Mouse (Mus musculus): Measurements from ENCODE around the gene Mitd1. TPM values are rescaled to one million over a fixed set of nuclear protein-coding genes. Genes with fewer than 3 reads are reported as not detected.

Gene Mitd1
- total RNA-seq (2021): 10 to 100 TPM; 11.9 to 13.7 TPM
- long read RNA-seq, transcript Mitd1-201 (7 exons, 1,231 nt): major isoform, 7 of 12 reads
- long read RNA-seq, partial matches to known transcripts: 2 of 12 reads
- long read RNA-seq, other reads (novel, unspliced or antisense): 3 of 12 reads

DNA sequence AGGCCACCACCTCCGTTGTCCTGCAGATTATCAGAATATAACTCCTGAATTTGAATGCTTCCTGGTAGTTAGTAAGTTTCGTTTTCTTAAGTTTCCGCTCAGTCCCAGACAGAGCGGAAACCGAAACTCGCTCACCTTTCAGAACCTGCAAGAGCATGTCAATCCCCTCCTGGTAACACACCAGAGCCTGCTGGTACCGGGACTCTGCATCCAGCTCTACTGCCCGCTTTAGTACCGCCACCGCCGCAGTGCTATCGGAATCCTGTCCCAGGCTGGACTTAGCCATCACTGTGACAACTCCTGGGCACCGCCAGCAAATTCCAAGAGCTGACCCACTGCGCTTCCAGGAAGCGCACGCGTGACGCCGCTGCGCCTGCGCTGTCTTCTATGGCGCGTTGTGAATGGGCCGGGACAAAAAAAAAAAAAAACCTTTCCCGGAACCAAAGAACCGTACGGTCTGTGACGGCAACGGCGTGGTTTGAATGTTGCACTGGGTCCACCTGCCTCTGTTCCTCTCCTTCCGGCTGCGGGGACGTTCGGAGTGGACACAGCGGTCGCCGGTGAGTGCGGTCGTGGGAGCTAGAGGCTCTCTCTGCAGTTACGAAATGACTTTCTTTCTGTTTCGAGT lies at the start of gene Mitd1, which contains the start of gene Mrpl30:
Gene Mitd1, minus strand, starts transcription at position 387 of the 628 bp plus-strand sequence.
Gene Mrpl30, plus strand, starts transcription at position 453 of the 628 bp plus-strand sequence.
- DNase-seq (ENCODE audit: low spot score in 2 of 2): peak; percentile 91 to 95

DNA sequence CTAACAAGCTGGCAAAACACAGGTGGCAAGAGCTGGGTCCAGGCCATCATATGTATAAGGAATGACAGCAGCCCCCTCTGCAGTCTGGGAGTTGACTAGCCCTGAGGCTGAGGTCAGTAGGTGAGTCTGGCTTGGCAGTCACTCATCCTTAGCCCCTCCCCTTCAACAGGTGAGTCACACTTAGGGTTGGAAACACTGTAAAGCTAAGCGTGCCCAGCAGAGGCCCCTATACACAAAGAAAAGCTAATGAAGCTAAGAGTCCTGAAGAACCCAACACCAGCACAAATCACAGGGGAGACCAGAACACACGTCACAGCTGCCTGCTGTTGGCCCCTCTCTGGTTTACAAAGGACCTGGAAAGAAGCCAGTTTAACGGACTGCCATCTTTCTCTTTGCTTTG lies 41.6 kb upstream of the Mitd1 start:
- peak in 1 of 2 experiments; percentile 26 for DNase-seq (ENCODE audit: low spot score in 2 of 2)

DNA sequence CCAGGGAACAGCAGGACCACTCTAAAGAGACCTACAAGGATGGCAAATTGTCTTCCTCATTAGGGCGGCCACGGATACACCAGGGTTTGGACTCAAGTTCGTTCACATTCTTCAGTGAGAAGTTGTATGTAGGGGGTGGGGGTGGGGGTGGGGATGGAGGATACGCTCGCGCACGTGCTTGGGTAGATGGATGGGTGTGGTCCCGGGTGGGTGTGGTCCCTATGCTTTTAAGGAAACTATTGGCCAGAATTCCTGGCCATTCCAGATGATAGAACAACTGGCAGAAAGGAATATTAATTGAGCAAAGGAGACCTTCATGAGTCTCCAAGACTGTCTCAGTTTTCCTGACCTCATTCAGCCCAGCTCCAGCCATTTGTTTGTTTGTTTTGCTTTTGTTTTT lies 35.8 kb upstream of the Mitd1 start:
- DNase-seq (ENCODE audit: low spot score in 2 of 2): no peak

- peak; percentile 25 to 29 for DNase-seq (ENCODE audit: low spot score in 2 of 2)
Measured at GRCm38 (mm10) chr1:37922536-37922935, 32.3 kb upstream of the Mitd1 start.

GRCm38 (mm10) chr1:37918096-37918495 lies 27.9 kb upstream of the Mitd1 start:
- no peak for DNase-seq (ENCODE audit: low spot score in 2 of 2)

GRCm38 (mm10) chr1:37917666-37918065 lies 27.5 kb upstream of the Mitd1 start:
- DNase-seq (ENCODE audit: low spot score in 2 of 2): no peak

GRCm38 (mm10) chr1:37916393-37916792 lies 26.2 kb upstream of the Mitd1 start, which contains the start of gene Lyg2:
Gene Lyg2, minus strand, starts transcription at chr1:37916493.
- DNase-seq (ENCODE audit: low spot score in 2 of 2): no peak

DNA sequence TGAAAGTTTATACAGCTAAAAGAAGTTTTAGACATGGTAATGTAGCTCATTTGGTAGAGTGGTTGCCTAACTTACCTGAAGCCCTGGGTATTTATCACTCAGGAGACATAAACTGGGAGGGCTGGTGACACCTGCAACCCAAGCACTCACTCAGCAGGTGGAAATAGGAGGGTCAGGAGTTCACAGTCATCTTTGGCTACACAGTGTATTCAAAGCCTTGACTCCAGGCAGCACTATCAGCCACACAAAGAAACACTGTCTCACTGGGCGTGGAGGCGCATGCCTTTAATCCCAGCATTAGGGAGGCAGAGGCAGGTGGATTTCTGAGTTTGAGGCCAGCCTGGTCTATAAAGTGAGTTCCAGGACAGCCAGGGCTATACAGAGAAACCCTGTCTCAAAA lies 22.5 kb upstream of the Mitd1 start:
- DNase-seq (ENCODE audit: low spot score in 2 of 2): no peak

GRCm38 (mm10) chr1:37903178-37903577 lies 13.0 kb upstream of the Mitd1 start:
- peak; percentile 25 to 38 for DNase-seq (ENCODE audit: low spot score in 2 of 2)

- DNase-seq (ENCODE audit: low spot score in 2 of 2): no peak
Measured at GRCm38 (mm10) chr1:37900288-37900687, 10.1 kb upstream of the Mitd1 start.

- DNase-seq (ENCODE audit: low spot score in 2 of 2): no peak
Measured at GRCm38 (mm10) chr1:37899816-37900215, 9.6 kb upstream of the Mitd1 start.

DNA sequence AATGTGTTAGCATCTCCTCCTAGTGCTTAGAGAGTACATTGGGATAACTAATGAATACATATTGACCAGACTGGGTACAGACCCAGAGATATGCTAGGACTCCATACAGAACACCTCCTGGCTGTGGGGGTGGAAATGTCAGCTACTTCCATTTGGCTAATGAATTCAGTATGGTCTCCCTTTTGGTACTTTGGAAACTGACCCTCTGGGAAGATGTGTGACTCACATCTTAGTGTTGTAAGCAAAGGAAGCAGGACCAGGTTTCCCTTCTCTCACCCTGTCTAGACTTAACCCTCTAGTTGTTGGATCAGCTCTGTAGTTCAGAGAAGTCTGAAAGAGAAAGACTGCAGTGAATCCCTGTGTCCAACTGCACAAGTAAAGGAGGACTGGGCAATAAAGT lies 4.4 kb upstream of the Mitd1 start:
- DNase-seq (ENCODE audit: low spot score in 2 of 2): no peak

- DNase-seq (ENCODE audit: low spot score in 2 of 2): no peak
Measured at GRCm38 (mm10) chr1:37891400-37891799, 1.2 kb upstream of the Mitd1 start.

GRCm38 (mm10) chr1:37889206-37889605 lies 1.0 kb downstream of the Mitd1 start:
- no peak for DNase-seq (ENCODE audit: low spot score in 2 of 2)

DNA sequence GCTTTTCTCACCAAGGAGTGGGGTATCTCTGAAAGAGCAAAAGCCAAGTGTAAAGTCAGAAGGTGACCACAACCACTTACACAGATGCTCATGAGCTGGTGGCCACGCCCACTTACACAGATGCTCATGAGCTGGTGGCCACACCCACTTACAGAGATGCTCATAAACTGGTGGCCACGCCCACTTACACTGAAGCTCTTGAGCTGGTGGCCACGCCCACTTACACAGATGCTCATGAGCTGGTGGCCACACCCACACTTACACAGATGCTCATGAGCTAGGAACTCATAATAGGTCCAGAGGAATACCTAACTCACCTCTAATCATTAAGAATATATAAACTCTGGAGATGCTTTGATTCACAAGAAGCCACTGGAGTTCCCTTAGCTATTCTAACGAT lies 5.8 kb downstream of the Mitd1 start:
- DNase-seq (ENCODE audit: low spot score in 2 of 2): no peak

GRCm38 (mm10) chr1:37883411-37883810 lies 6.8 kb downstream of the Mitd1 start:
- DNase-seq (ENCODE audit: low spot score in 2 of 2): no peak

- DNase-seq (ENCODE audit: low spot score in 2 of 2): no peak
Measured at GRCm38 (mm10) chr1:37877736-37878460, 12.3 kb downstream of the Mitd1 start.

DNA sequence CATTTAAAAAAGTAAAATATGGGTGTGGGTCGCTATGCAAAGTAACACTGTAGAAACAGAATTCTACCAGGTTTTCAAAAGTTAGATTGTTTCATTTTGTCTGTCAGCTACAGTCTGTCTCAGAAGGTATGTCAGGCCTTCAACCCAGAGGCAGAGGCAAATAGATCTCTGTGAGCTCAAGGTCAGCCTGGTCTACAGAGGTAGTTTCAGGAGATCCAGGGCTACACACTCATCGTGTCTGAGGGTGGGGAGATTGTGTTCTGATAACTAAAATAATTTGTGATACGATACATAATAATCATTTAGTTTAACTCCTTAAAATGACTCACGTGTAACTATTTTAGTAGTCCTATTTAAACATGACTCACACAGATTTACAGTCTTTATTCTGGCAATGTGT lies 17.1 kb downstream of the Mitd1 start:
- no peak for DNase-seq (ENCODE audit: low spot score in 2 of 2)

GRCm38 (mm10) chr1:37872131-37873067 lies 17.8 kb downstream of the Mitd1 start:
- peak; percentile 69 to 73 for DNase-seq (ENCODE audit: low spot score in 2 of 2)

GRCm38 (mm10) chr1:37871704-37872103 lies 18.5 kb downstream of the Mitd1 start, which contains the start of gene Lipt1:
Gene Lipt1, plus strand, starts transcription at chr1:37871738.
- peak in 1 of 2 experiments; percentile 38 for DNase-seq (ENCODE audit: low spot score in 2 of 2)

DNA sequence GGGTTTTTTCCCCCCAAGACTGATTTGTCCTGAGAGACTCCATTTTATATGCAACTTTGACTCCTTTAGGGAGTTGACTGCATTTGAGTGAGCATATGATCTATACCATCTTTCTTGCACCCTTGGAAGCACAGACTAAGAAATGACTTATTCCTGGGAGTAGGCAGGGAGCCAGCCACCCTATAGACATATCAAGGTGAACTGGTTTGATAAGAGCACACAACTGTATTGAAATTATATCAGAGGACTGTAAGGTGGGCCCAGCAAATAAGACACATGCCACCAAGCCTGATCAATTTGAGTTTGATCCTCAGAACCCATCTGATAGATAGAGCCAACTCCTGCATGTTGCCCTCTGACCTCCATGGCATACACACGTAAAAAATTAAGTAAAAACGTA lies 20.8 kb downstream of the Mitd1 start:
- DNase-seq (ENCODE audit: low spot score in 2 of 2): no peak

Measured in layer of hippocampus, postnatal 10 days (tissue).